Mouse (Mus musculus): ENCODE results near the gene Hsdl1. TPM values are rescaled to one million over a fixed set of nuclear protein-coding genes. Genes with fewer than 3 reads are reported as not detected.
A peak's percentile ranks its signal among the peaks of the same experiment; 100 is the strongest.

The Hsdl1 gene
- 29.1 and 30.8 TPM in 2 replicates for polyA plus RNA-seq (2015; fragmentation: Nextera tagmentation; extraction: Ambion mirVana)

GRCm38 (mm10) chr8:119574437-119575365 is at the start of gene Hsdl1, which contains the start of gene Dnaaf1:
Hsdl1 (minus strand) TSS chr8:119575183.
Dnaaf1 (plus strand) TSS chr8:119575235.
- WGBS, result under 1% methylated on average over 80 of the region's 97 CpGs
- Histone ChIP-seq H3K4me1 (replicated peaks; ENCODE audit: control insufficient read depth, insufficient read depth, low read length) (peaks cover 8% of the 10 kb centered on the region; the same call in 1 of the 2 replicates), H3K9me3 (ENCODE audit: control insufficient read depth, low read length) (no peaks in the 10 kb centered on the region), H3K4me2 (ENCODE audit: low read depth, low read length) (peak within 1 kb of the TSS; percentile 98), H3K36me3 (ENCODE audit: control insufficient read depth, insufficient read depth, low read length) (no peaks in the 10 kb centered on the region), H3K27me3 (ENCODE audit: control insufficient read depth, insufficient read depth, low read depth, low read length) (peaks cover 12% of the 10 kb centered on the region), H3K27ac (ENCODE audit: low read length) (peak within 1 kb of the TSS; percentile 38), H3K9ac (ENCODE audit: low read length) (peak within 1 kb of the TSS; percentile 80), H3K4me3 (ENCODE audit: low read length) (peak within 1 kb of the TSS; percentile 82)
- peak; percentile 88 for ATAC-seq (ENCODE audit: low read depth)

- Histone ChIP-seq H3K4me3 (ENCODE audit: low read length) (no peak overlapping the region), H3K9me3 (ENCODE audit: control insufficient read depth, low read length) (no peaks in the 10 kb centered on the region), H3K4me1 (replicated peaks; ENCODE audit: control insufficient read depth, insufficient read depth, low read length) (no peaks in the 10 kb centered on the region), H3K27ac (ENCODE audit: low read length) (no peak overlapping the region), H3K27me3 (ENCODE audit: control insufficient read depth, insufficient read depth, low read depth, low read length) (no peaks in the 10 kb centered on the region), H3K4me2 (ENCODE audit: low read depth, low read length) (no peak overlapping the region), H3K36me3 (ENCODE audit: control insufficient read depth, insufficient read depth, low read length) (no peaks in the 10 kb centered on the region), H3K9ac (ENCODE audit: low read length) (no peak overlapping the region)
- ATAC-seq (ENCODE audit: low read depth), result no peak
- 81% methylated on average over 1 of the region's 1 CpGs for WGBS
These were observed 48.8 kb upstream of the Hsdl1 start for GRCm38 (mm10) chr8:119623744-119624143.

DNA sequence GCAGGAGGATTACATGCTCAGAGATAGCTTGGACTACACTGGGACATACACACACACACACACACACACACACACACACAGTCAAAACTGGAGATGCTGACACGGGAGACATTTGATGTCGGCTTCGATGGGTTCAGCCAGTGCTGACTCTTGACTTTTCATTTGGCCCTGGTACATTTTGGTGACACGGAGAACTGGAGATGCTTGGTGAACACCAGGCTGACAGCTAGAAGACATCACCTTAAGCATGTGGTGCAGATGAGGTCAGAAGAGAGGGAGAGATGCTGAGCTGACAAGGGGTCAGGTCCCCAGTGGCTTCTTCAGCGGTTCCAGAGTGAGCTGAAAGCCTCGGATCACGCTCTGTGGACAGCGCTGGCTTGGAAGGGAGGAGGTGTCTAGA is 48.1 kb upstream of the Hsdl1 start:
- WGBS, result 81% methylated on average over 8 of the region's 8 CpGs
- no peak overlapping the region for H3K27ac ChIP-seq (ENCODE audit: low read length)
- no peak for ATAC-seq (ENCODE audit: low read depth)

DNA sequence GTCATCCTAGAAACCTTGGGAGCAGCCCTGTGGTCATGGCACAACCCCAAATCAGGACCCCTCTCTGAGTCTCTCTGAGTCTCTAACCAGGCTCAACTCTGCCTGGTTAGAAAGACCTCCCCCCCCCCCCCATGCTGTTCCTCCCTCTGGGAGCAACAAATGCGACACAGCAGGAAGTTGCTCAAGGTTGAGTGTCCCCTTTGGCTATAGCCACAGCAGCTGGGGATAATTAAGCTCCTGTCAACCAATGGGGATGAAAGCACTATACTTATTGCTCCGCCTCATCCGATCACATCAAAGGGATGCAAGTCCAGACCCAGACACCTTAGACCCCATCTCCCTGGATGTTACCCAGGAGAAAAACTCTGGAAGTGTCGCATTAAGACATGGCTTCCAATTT is 47.6 kb upstream of the Hsdl1 start:
- no peak overlapping the region for H3K4me3 ChIP-seq (ENCODE audit: low read length)
- H3K36me3 ChIP-seq (ENCODE audit: control insufficient read depth, insufficient read depth, low read length), result no peaks in the 10 kb centered on the region
- H3K27ac ChIP-seq (ENCODE audit: low read length), result no peak overlapping the region
- no peaks in the 10 kb centered on the region for H3K27me3 ChIP-seq (ENCODE audit: control insufficient read depth, insufficient read depth, low read depth, low read length)
- H3K4me2 ChIP-seq (ENCODE audit: low read depth, low read length), result no peak overlapping the region
- no peaks in the 10 kb centered on the region for H3K9me3 ChIP-seq (ENCODE audit: control insufficient read depth, low read length)
- H3K4me1 ChIP-seq (replicated peaks; ENCODE audit: control insufficient read depth, insufficient read depth, low read length), result no peaks in the 10 kb centered on the region
- ATAC-seq (ENCODE audit: low read depth), result no peak
- no peak overlapping the region for H3K9ac ChIP-seq (ENCODE audit: low read length)
- WGBS, result 65% methylated on average over 4 of the region's 4 CpGs

More for the DNA sequence above, 48.1 kb upstream of the Hsdl1 start:
- no peaks in the 10 kb centered on the region for H3K4me1 ChIP-seq (replicated peaks; ENCODE audit: control insufficient read depth, insufficient read depth, low read length)
- H3K36me3 ChIP-seq (ENCODE audit: control insufficient read depth, insufficient read depth, low read length), result no peaks in the 10 kb centered on the region
- H3K27me3 ChIP-seq (ENCODE audit: control insufficient read depth, insufficient read depth, low read depth, low read length), result no peaks in the 10 kb centered on the region
- no peaks in the 10 kb centered on the region for H3K9me3 ChIP-seq (ENCODE audit: control insufficient read depth, low read length)
- H3K4me3 ChIP-seq (ENCODE audit: low read length), result no peak overlapping the region
- no peak overlapping the region for H3K4me2 ChIP-seq (ENCODE audit: low read depth, low read length)
- H3K9ac ChIP-seq (ENCODE audit: low read length), result no peak overlapping the region

DNA sequence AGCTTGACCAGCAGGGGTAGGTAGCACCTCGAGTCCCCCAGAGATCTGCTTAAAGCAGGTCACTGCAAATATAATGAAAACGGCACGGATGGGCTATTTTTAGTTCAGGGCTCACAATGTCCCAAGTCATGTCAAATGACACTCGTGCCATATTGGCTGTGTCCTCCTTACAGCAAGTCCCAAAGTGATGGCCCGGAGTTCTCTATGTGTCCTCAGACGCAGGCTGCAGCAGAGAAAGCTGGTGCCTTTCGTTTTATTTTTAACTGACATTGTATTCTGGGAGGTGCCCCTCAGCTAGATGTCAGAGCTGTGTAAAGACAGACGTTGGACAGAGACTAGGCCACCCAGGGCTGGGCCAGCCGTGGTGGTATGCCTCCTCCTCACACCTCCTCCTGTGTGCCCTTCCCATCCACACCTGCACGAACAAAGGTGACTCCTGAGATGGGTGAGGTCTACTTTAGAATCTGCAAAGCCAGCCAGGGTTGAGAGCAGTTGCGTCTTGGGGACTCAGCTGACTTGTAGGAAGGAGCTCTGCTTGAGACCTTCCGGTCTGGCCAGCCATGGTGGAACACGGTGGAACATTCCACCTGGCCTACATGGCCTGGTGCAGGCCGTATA is 46.0 kb upstream of the Hsdl1 start:
- no peak for ATAC-seq (ENCODE audit: low read depth)
- Histone ChIP-seq H3K4me1 (replicated peaks; ENCODE audit: control insufficient read depth, insufficient read depth, low read length) (no peaks in the 10 kb centered on the region), H3K36me3 (ENCODE audit: control insufficient read depth, insufficient read depth, low read length) (no peaks in the 10 kb centered on the region), H3K27me3 (ENCODE audit: control insufficient read depth, insufficient read depth, low read depth, low read length) (no peaks in the 10 kb centered on the region; the same call in 1 of the 2 replicates), H3K27ac (ENCODE audit: low read length) (no peak overlapping the region), H3K4me3 (ENCODE audit: low read length) (no peak overlapping the region), H3K9ac (ENCODE audit: low read length) (no peak overlapping the region), H3K4me2 (ENCODE audit: low read depth, low read length) (no peak overlapping the region), H3K9me3 (ENCODE audit: control insufficient read depth, low read length) (no peaks in the 10 kb centered on the region)
- WGBS, result 75% methylated on average over 14 of the region's 14 CpGs

DNA sequence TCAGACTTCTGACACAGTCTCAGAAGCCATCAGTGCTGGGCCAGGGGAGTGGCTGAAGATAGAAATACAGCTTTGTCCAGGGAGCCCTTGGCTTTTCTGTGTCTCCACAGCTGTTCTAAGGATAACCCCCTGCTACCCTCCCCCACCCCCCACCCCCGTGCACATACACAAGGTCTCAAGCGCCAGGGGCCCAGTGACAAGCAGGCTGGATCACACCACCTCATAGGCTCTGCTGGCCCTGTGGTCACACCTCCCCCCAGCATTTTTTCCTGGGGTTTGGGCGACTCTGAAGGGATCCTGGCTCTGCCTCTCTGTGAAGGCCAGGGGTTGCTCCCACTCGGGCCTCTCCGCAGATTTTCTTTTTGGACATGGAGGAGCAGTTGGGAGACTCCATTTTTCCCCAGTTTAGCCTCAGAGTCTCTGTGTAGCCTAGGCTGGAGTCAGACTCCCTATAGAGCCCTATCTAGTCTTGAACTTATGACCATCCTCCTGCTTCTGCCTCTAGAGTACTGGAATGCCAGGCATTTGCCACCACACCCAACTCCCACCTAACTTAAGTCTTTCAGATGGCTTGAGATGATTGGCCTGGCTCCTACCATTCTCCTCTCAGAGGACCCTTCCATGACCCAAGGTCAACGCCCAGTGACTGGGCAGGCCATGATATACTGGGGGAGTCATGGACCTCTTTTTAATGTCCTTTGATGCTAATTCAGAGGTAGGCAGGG is 45.3 kb upstream of the Hsdl1 start:
- 64% methylated on average over 6 of the region's 6 CpGs for WGBS

GRCm38 (mm10) chr8:119618887-119619286 is 43.9 kb upstream of the Hsdl1 start:
- Histone ChIP-seq H3K4me1 (replicated peaks; ENCODE audit: control insufficient read depth, insufficient read depth, low read length) (no peaks in the 10 kb centered on the region), H3K27ac (ENCODE audit: low read length) (no peak overlapping the region), H3K4me2 (ENCODE audit: low read depth, low read length) (no peak overlapping the region), H3K27me3 (ENCODE audit: control insufficient read depth, insufficient read depth, low read depth, low read length) (no peaks in the 10 kb centered on the region; the same call in 1 of the 2 replicates), H3K36me3 (ENCODE audit: control insufficient read depth, insufficient read depth, low read length) (no peaks in the 10 kb centered on the region), H3K9ac (ENCODE audit: low read length) (no peak overlapping the region), H3K4me3 (ENCODE audit: low read length) (no peak overlapping the region), H3K9me3 (ENCODE audit: control insufficient read depth, low read length) (no peaks in the 10 kb centered on the region)
- 43% methylated on average over 5 of the region's 5 CpGs for WGBS
- ATAC-seq (ENCODE audit: low read depth), result no peak

More for the DNA sequence above, 45.3 kb upstream of the Hsdl1 start:
- Histone ChIP-seq H3K27ac (ENCODE audit: low read length) (no peak overlapping the region), H3K4me1 (replicated peaks; ENCODE audit: control insufficient read depth, insufficient read depth, low read length) (no peaks in the 10 kb centered on the region), H3K27me3 (ENCODE audit: control insufficient read depth, insufficient read depth, low read depth, low read length) (no peaks in the 10 kb centered on the region; the same call in 1 of the 2 replicates), H3K4me3 (ENCODE audit: low read length) (no peak overlapping the region), H3K9me3 (ENCODE audit: control insufficient read depth, low read length) (no peaks in the 10 kb centered on the region), H3K9ac (ENCODE audit: low read length) (no peak overlapping the region), H3K4me2 (ENCODE audit: low read depth, low read length) (no peak overlapping the region), H3K36me3 (ENCODE audit: control insufficient read depth, insufficient read depth, low read length) (no peaks in the 10 kb centered on the region)
- ATAC-seq (ENCODE audit: low read depth), result no peak

GRCm38 (mm10) chr8:119617586-119617985 is 42.6 kb upstream of the Hsdl1 start:
- H3K27ac ChIP-seq (ENCODE audit: low read length), result no peak overlapping the region
- H3K27me3 ChIP-seq (ENCODE audit: control insufficient read depth, insufficient read depth, low read depth, low read length), result no peaks in the 10 kb centered on the region; the same call in 1 of the 2 replicates
- ATAC-seq (ENCODE audit: low read depth), result no peak
- H3K4me2 ChIP-seq (ENCODE audit: low read depth, low read length), result no peak overlapping the region
- no peaks in the 10 kb centered on the region for H3K4me1 ChIP-seq (replicated peaks; ENCODE audit: control insufficient read depth, insufficient read depth, low read length)
- 67% methylated on average over 5 of the region's 5 CpGs for WGBS
- no peaks in the 10 kb centered on the region for H3K36me3 ChIP-seq (ENCODE audit: control insufficient read depth, insufficient read depth, low read length)
- H3K9me3 ChIP-seq (ENCODE audit: control insufficient read depth, low read length), result no peaks in the 10 kb centered on the region
- no peak overlapping the region for H3K4me3 ChIP-seq (ENCODE audit: low read length)
- H3K9ac ChIP-seq (ENCODE audit: low read length), result no peak overlapping the region

GRCm38 (mm10) chr8:119616811-119617210 is 41.8 kb upstream of the Hsdl1 start:
- H3K27ac ChIP-seq (ENCODE audit: low read length), result no peak overlapping the region
- H3K9ac ChIP-seq (ENCODE audit: low read length), result no peak overlapping the region
- no peaks in the 10 kb centered on the region for H3K9me3 ChIP-seq (ENCODE audit: control insufficient read depth, low read length)
- no peaks in the 10 kb centered on the region for H3K36me3 ChIP-seq (ENCODE audit: control insufficient read depth, insufficient read depth, low read length)
- H3K27me3 ChIP-seq (ENCODE audit: control insufficient read depth, insufficient read depth, low read depth, low read length), result no peaks in the 10 kb centered on the region; the same call in 1 of the 2 replicates
- no peak overlapping the region for H3K4me3 ChIP-seq (ENCODE audit: low read length)
- ATAC-seq (ENCODE audit: low read depth), result no peak
- no peak overlapping the region for H3K4me2 ChIP-seq (ENCODE audit: low read depth, low read length)
- H3K4me1 ChIP-seq (replicated peaks; ENCODE audit: control insufficient read depth, insufficient read depth, low read length), result no peaks in the 10 kb centered on the region
- WGBS, result 85% methylated on average over 4 of the region's 4 CpGs

Measured in lung, embryonic 16.5 days (tissue).